8 mouse cellular contexts compared by ENCODE assay signal in the genomic region with DNA sequence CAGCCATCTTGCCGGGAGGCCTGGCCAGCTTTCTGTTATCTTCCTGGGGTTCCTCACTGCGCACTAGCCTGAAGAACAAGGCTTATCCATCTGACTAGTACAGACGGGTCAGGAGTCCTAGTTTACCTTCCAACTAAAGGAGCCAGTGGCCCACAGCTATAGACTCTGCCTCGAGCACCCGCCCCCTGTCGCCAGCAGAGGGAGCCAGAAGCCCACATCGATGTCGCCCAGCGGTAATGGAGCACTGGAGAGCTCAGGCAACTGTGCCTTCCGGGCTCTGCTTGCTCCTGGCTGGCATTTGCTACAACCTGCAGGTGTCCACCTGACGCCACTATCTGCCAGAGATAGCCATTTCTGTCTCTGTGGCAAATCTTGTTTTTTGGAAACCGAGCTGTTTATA. TPM values are rescaled to one million over a fixed set of nuclear protein-coding genes. Genes with fewer than 3 reads are reported as not detected.
DNase-seq lines count a peak whose midpoint lies in the region; ATAC-seq lines count a peak whose summit lies in the region.

No protein-coding gene starts in this region.

- peak; percentile 66 for DNase-seq in 416B (ENCODE audit: low read depth)
- peak; percentile 90 for DNase-seq in adrenal gland, postnatal 14 days
- peak; percentile 56 to 71 for DNase-seq in heart, adult 9 months (ENCODE audit: low spot score in 2 of 2)
- peak; percentile 52 for DNase-seq in liver, embryonic 13.5 days
- peak; percentile 85 for DNase-seq in neural tube, embryonic 11.5 days (ENCODE audit: low spot score)

- no peak overlapping the region for H3K4me2 ChIP-seq in embryonic facial prominence, embryonic 12.5 days (replicated peaks)
- H3K4me2 ChIP-seq in kidney, embryonic 15.5 days = no peak overlapping the region
- H3K4me2 ChIP-seq in liver, embryonic 13.5 days = no peak overlapping the region
- no peak overlapping the region for H3K4me2 ChIP-seq in neural tube, embryonic 11.5 days (ENCODE audit: low read depth)
- H3K4me2 ChIP-seq in stomach, embryonic 14.5 days (replicated peaks; ENCODE audit: low read depth, low read length) = no peak overlapping the region

- no peaks in the 10 kb centered on the region for H3K9me3 ChIP-seq in embryonic facial prominence, embryonic 12.5 days
- no peaks in the 10 kb centered on the region for H3K9me3 ChIP-seq in kidney, embryonic 15.5 days (replicated peaks)
- no peaks in the 10 kb centered on the region for H3K9me3 ChIP-seq in liver, embryonic 13.5 days (replicated peaks)
- no peaks in the 10 kb centered on the region for H3K9me3 ChIP-seq in neural tube, embryonic 11.5 days (ENCODE audit: control insufficient read depth, low read length)
- no peaks in the 10 kb centered on the region for H3K9me3 ChIP-seq in stomach, embryonic 14.5 days (ENCODE audit: control insufficient read depth, low read depth, low read length)

- no peak overlapping the region for H3K4me3 ChIP-seq in embryonic facial prominence, embryonic 12.5 days
- no peak overlapping the region for H3K4me3 ChIP-seq in kidney, embryonic 15.5 days (replicated peaks)
- H3K4me3 ChIP-seq in liver, embryonic 13.5 days (replicated peaks) = no peak overlapping the region
- no peak overlapping the region for H3K4me3 ChIP-seq in neural tube, embryonic 11.5 days (ENCODE audit: low read depth, low read length)
- no peak overlapping the region for H3K4me3 ChIP-seq in stomach, embryonic 14.5 days (ENCODE audit: low read depth, low read length)

- H3K27me3 ChIP-seq in embryonic facial prominence, embryonic 12.5 days = no peaks in the 10 kb centered on the region; the same call in 1 of the 2 replicates
- peaks cover 7% of the 10 kb centered on the region; the same call in 1 of the 2 replicates for H3K27me3 ChIP-seq in kidney, embryonic 15.5 days
- no peaks in the 10 kb centered on the region for H3K27me3 ChIP-seq in liver, embryonic 13.5 days
- no peaks in the 10 kb centered on the region for H3K27me3 ChIP-seq in neural tube, embryonic 11.5 days (ENCODE audit: control insufficient read depth, insufficient read depth, low read length)
- H3K27me3 ChIP-seq in stomach, embryonic 14.5 days (ENCODE audit: control insufficient read depth, insufficient read depth, low read length) = no peaks in the 10 kb centered on the region

- WGBS in embryonic facial prominence, embryonic 12.5 days = 13% methylated on average over 12 of the region's 12 CpGs
- 17% methylated on average over 12 of the region's 12 CpGs for WGBS in kidney, embryonic 15.5 days
- WGBS in liver, embryonic 13.5 days (ENCODE audit: insufficient replicate concordance) = 19% methylated on average over 12 of the region's 12 CpGs
- WGBS in neural tube, embryonic 11.5 days = 18% methylated on average over 12 of the region's 12 CpGs
- 13% methylated on average over 12 of the region's 12 CpGs for WGBS in stomach, embryonic 14.5 days

- H3K4me1 ChIP-seq in embryonic facial prominence, embryonic 12.5 days = no peaks in the 10 kb centered on the region
- no peaks in the 10 kb centered on the region for H3K4me1 ChIP-seq in kidney, embryonic 15.5 days
- no peaks in the 10 kb centered on the region for H3K4me1 ChIP-seq in liver, embryonic 13.5 days (replicated peaks)
- H3K4me1 ChIP-seq in neural tube, embryonic 11.5 days (ENCODE audit: control insufficient read depth, insufficient read depth, low read length) = peaks cover 4% of the 10 kb centered on the region
- no peaks in the 10 kb centered on the region for H3K4me1 ChIP-seq in stomach, embryonic 14.5 days (ENCODE audit: control insufficient read depth, insufficient read depth, low read length)

- ATAC-seq in embryonic facial prominence, embryonic 12.5 days (ENCODE audit: insufficient number of reproducible peaks, insufficient read depth, low FRiP score, low TSS enrichment) = peak; percentile 67; the same call in 1 of the 2 replicates
- ATAC-seq in kidney, embryonic 15.5 days (replicated peaks; ENCODE audit: low FRiP score) = peak; percentile 63
- ATAC-seq in liver, embryonic 13.5 days (ENCODE audit: low read depth) = peak; percentile 60
- 0 out of 2 replicates have a peak, but pooled peaks have one; percentile 71 for ATAC-seq in neural tube, embryonic 11.5 days (ENCODE audit: insufficient read depth, low FRiP score, low TSS enrichment)
- ATAC-seq in stomach, embryonic 14.5 days (ENCODE audit: insufficient number of reproducible peaks, insufficient read depth, low FRiP score, low read depth) = peak; percentile 68; the same call in 1 of the 2 replicates

- H3K27ac ChIP-seq in embryonic facial prominence, embryonic 12.5 days = no peak overlapping the region
- H3K27ac ChIP-seq in kidney, embryonic 15.5 days = no peak overlapping the region
- no peak overlapping the region for H3K27ac ChIP-seq in liver, embryonic 13.5 days
- no peak overlapping the region for H3K27ac ChIP-seq in neural tube, embryonic 11.5 days (ENCODE audit: low read depth, low read length)
- no peak overlapping the region for H3K27ac ChIP-seq in stomach, embryonic 14.5 days (ENCODE audit: low read length)

- H3K9ac ChIP-seq in embryonic facial prominence, embryonic 12.5 days = no peak overlapping the region
- no peak overlapping the region for H3K9ac ChIP-seq in kidney, embryonic 15.5 days
- H3K9ac ChIP-seq in liver, embryonic 13.5 days = no peak overlapping the region
- no peak overlapping the region for H3K9ac ChIP-seq in neural tube, embryonic 11.5 days (ENCODE audit: low read length)
- H3K9ac ChIP-seq in stomach, embryonic 14.5 days (replicated peaks; ENCODE audit: low read depth, low read length) = no peak overlapping the region

- H3K36me3 ChIP-seq in embryonic facial prominence, embryonic 12.5 days = peaks cover 42% of the 10 kb centered on the region
- peaks cover 50% of the 10 kb centered on the region for H3K36me3 ChIP-seq in kidney, embryonic 15.5 days
- H3K36me3 ChIP-seq in liver, embryonic 13.5 days = peaks cover 64% of the 10 kb centered on the region
- no peaks in the 10 kb centered on the region; the same call in 1 of the 2 replicates for H3K36me3 ChIP-seq in neural tube, embryonic 11.5 days (ENCODE audit: control insufficient read depth, insufficient read depth, low read length)
- no peaks in the 10 kb centered on the region for H3K36me3 ChIP-seq in stomach, embryonic 14.5 days (ENCODE audit: control insufficient read depth, insufficient read depth, low read length)

RNA-seq across cellular contexts. Expression of gene Nat9, which starts 14.7 kb away (rescaled TPM):
- total RNA-seq in adrenal gland, postnatal 14 days (2021) = 26.4 and 30.6 TPM in 2 replicates
- 21.8 and 23.7 TPM in 2 replicates for polyA plus RNA-seq in embryonic facial prominence, embryonic 12.5 days (2016; fragmentation: Nextera tagmentation; extraction: Ambion mirVana)
- 21.5 and 23.4 TPM in 2 replicates for polyA plus RNA-seq in kidney, embryonic 15.5 days (2015; fragmentation: Nextera tagmentation; extraction: Ambion mirVana)
- 11.9 and 13.3 TPM in 2 replicates for polyA plus RNA-seq in liver, embryonic 13.5 days (2015; fragmentation: Nextera tagmentation; extraction: Ambion mirVana)
- 20.3 and 20.8 TPM in 2 replicates for polyA plus RNA-seq in neural tube, embryonic 11.5 days (2014; fragmentation: Nextera tagmentation; extraction: Ambion mirVana)
- polyA plus RNA-seq in stomach, embryonic 14.5 days (2014; fragmentation: Nextera tagmentation; extraction: Ambion mirVana) = 18.3 and 20.1 TPM in 2 replicates

RNA-seq across cellular contexts. Expression of gene Tmem104, which starts 15.0 kb away (rescaled TPM):
- 9.0 and 15.7 TPM in 2 replicates for total RNA-seq in adrenal gland, postnatal 14 days (2021)
- polyA plus RNA-seq in embryonic facial prominence, embryonic 12.5 days (2016; fragmentation: Nextera tagmentation; extraction: Ambion mirVana) = 10.1 and 13.4 TPM in 2 replicates
- polyA plus RNA-seq in kidney, embryonic 15.5 days (2015; fragmentation: Nextera tagmentation; extraction: Ambion mirVana) = 10.6 and 11.0 TPM in 2 replicates
- polyA plus RNA-seq in liver, embryonic 13.5 days (2015; fragmentation: Nextera tagmentation; extraction: Ambion mirVana) = 5.1 and 6.8 TPM in 2 replicates
- 8.8 and 11.0 TPM in 2 replicates for polyA plus RNA-seq in neural tube, embryonic 11.5 days (2014; fragmentation: Nextera tagmentation; extraction: Ambion mirVana)
- polyA plus RNA-seq in stomach, embryonic 14.5 days (2014; fragmentation: Nextera tagmentation; extraction: Ambion mirVana) = 10.5 and 13.2 TPM in 2 replicates

RNA-seq across cellular contexts. Expression of gene Slc9a3r1, which starts 39.2 kb away (rescaled TPM):
- total RNA-seq in adrenal gland, postnatal 14 days (2021) = 23.0 and 24.3 TPM in 2 replicates
- 34.6 and 35.4 TPM in 2 replicates for polyA plus RNA-seq in embryonic facial prominence, embryonic 12.5 days (2016; fragmentation: Nextera tagmentation; extraction: Ambion mirVana)
- 123 and 127 TPM in 2 replicates for polyA plus RNA-seq in kidney, embryonic 15.5 days (2015; fragmentation: Nextera tagmentation; extraction: Ambion mirVana)
- polyA plus RNA-seq in liver, embryonic 13.5 days (2015; fragmentation: Nextera tagmentation; extraction: Ambion mirVana) = 59.8 and 69.9 TPM in 2 replicates
- 43.4 and 44.1 TPM in 2 replicates for polyA plus RNA-seq in neural tube, embryonic 11.5 days (2014; fragmentation: Nextera tagmentation; extraction: Ambion mirVana)
- polyA plus RNA-seq in stomach, embryonic 14.5 days (2014; fragmentation: Nextera tagmentation; extraction: Ambion mirVana) = 105 and 114 TPM in 2 replicates
